Mouse (Mus musculus) liver, adult 2 months (tissue): ENCODE data around the gene Pter.

Source experiments
- CTCF ChIP-seq: fragments of 200-500 bp; IDR thresholded peaks from 2 replicates; pipeline ENCODE4 v1.5.1; 2011; ENCODE audit warnings: low read depth, low read length, control low read depth
- POLR2A ChIP-seq: fragments of 200-500 bp; IDR thresholded peaks from 2 replicates; pipeline ENCODE4 v1.6.1; 2011; ENCODE audit warnings: low read length, control low read depth; ENCODE audit not compliant: insufficient read depth; ENCODE audit errors: extremely low read depth

GRCm38 (mm10) chr2:12923804-12924591 lies at the start of gene Pter:
- TF ChIP-seq CTCF, result no peak
- peak; percentile 82 for TF ChIP-seq POLR2A
